Mouse (Mus musculus) G1E (cell line): ENCODE measurements around the gene Ipo11. TPM values are rescaled to one million over a fixed set of nuclear protein-coding genes. Genes with fewer than 3 reads are reported as not detected.

ENCODE experiments used
- ATAC-seq: 2 replicates; pipeline ENCODE4 v1.8.0; 2016; ENCODE audit warnings: mild to moderate bottlenecking; ENCODE audit not compliant: insufficient number of reproducible peaks, poor library complexity, low FRiP score, severe bottlenecking; ENCODE audit errors: extremely low read depth
- DNase-seq: peaks from one replicate; pipeline ENCODE4 v3.0.0; 2012; ENCODE audit warnings: low spot score
- H3K27me3 ChIP-seq: 2 replicates; pipeline ENCODE4 v1.6.1; 2012; ENCODE audit warnings: mild to moderate bottlenecking, low read length, inconsistent platforms; ENCODE audit not compliant: insufficient read depth
- H3K36me3 ChIP-seq: replicated peaks from 2 replicates; pipeline ENCODE3; 2012; ENCODE audit warnings: mild to moderate bottlenecking, inconsistent platforms
- H3K4me1 ChIP-seq: 2 replicates; pipeline ENCODE4 v1.6.1; 2012; ENCODE audit warnings: low read depth, low read length, inconsistent platforms, mixed read lengths; ENCODE audit not compliant: insufficient read depth
- H3K4me3 ChIP-seq: 2 replicates; pipeline ENCODE4 v1.5.1; 2012; ENCODE audit warnings: low read depth, mild to moderate bottlenecking, inconsistent platforms, low read length, moderate library complexity, mixed read lengths
- H3K9me3 ChIP-seq: replicated peaks from 2 replicates; pipeline ENCODE4 v1.6.1; 2012; ENCODE audit warnings: inconsistent platforms
- CTCF ChIP-seq: IDR thresholded peaks from 2 replicates; pipeline ENCODE4 v1.5.1; 2012; ENCODE audit warnings: low read depth, low read length, inconsistent platforms, mixed read lengths
- GATA1 ChIP-seq: IDR thresholded peaks from 2 replicates; pipeline ENCODE4 v1.6.1; 2012; ENCODE audit warnings: borderline replicate concordance, low read length, inconsistent platforms, mixed read lengths
- GATA2 ChIP-seq: IDR thresholded peaks from 2 replicates; pipeline ENCODE4 v1.6.1; 2012; ENCODE audit warnings: low read depth, low read length, inconsistent platforms, borderline replicate concordance
- POLR2AphosphoS5 ChIP-seq: IDR thresholded peaks from 2 replicates; pipeline ENCODE4 v1.6.1; 2012; ENCODE audit warnings: low read depth, low read length, inconsistent platforms; ENCODE audit not compliant: insufficient replicate concordance
- TAL1 ChIP-seq: conservative IDR thresholded peaks from 2 replicates; pipeline ENCODE4 v1.6.1; 2012; ENCODE audit warnings: low read depth, low read length, inconsistent platforms, mixed read lengths
- polyA plus RNA-seq: library from polyadenylated mRNA; stranded (reverse); fragments of >175 nt; gene quantifications from 2 replicates; pipeline ENCODE4 v1.2.3, GENCODE M21; 2012
- total RNA-seq, 2 experiments: library from RNA; stranded (forward) in 1 of 2; stranded (reverse) in 1 of 2; fragments of 200-1000 nt in 1 of 2; fragments of >200 nt in 1 of 2; fragmentation: Nextera tagmentation in 1 of 2; gene quantifications; 2 replicates each; pipeline ENCODE4 v1.2.3; 2014 to 2017

Ipo11 gene
- total and polyA plus RNA-seq, 3 experiments: 10.5 to 85.9 (median 49.8) TPM

GRCm38 (mm10) chr13:106829327-106829997 lies 107.3 kb downstream of the Ipo11 start:
- no peak overlapping the region for H3K4me3 ChIP-seq
- peaks cover 56% of the 10 kb centered on the region for H3K36me3 ChIP-seq
- ATAC-seq (no peak), DNase-seq (no peak)
- H3K4me1 ChIP-seq: no peaks in the 10 kb centered on the region
- TF ChIP-seq CTCF (no peak), GATA1 (no peak), POLR2AphosphoS5 (no peak), GATA2 (no peak), TAL1 (no peak)
- no peaks in the 10 kb centered on the region for H3K9me3 ChIP-seq
- no peaks in the 10 kb centered on the region for H3K27me3 ChIP-seq

GRCm38 (mm10) chr13:106825618-106826017 lies 111.1 kb downstream of the Ipo11 start:
- TF ChIP-seq GATA2 (no peak), POLR2AphosphoS5 (no peak), TAL1 (no peak), CTCF (no peak), GATA1 (no peak)
- H3K4me1 ChIP-seq: no peaks in the 10 kb centered on the region
- H3K36me3 ChIP-seq: peaks cover 56% of the 10 kb centered on the region
- H3K4me3 ChIP-seq: no peak overlapping the region
- H3K9me3 ChIP-seq: no peaks in the 10 kb centered on the region
- ATAC-seq: no peak
- H3K27me3 ChIP-seq: no peaks in the 10 kb centered on the region
- DNase-seq: no peak

- Histone ChIP-seq H3K9me3 (0 out of 2 replicates have a peak, but pooled peaks cover 2% of the 10 kb centered on the region), H3K4me3 (no peak overlapping the region), H3K27me3 (no peaks in the 10 kb centered on the region), H3K4me1 (no peaks in the 10 kb centered on the region), H3K36me3 (peaks cover 59% of the 10 kb centered on the region)
- TF ChIP-seq TAL1: no peak
- TF ChIP-seq GATA1: no peak
- TF ChIP-seq CTCF: no peak
- TF ChIP-seq POLR2AphosphoS5: no peak
- TF ChIP-seq GATA2: no peak
- DNase-seq: no peak
- ATAC-seq: no peak
Measured at GRCm38 (mm10) chr13:106823875-106824191, 112.9 kb downstream of the Ipo11 start.

GRCm38 (mm10) chr13:106823121-106823874 lies 113.5 kb downstream of the Ipo11 start:
- Histone ChIP-seq H3K27me3 (no peaks in the 10 kb centered on the region), H3K4me1 (no peaks in the 10 kb centered on the region), H3K4me3 (no peak overlapping the region), H3K9me3 (0 out of 2 replicates have a peak, but pooled peaks cover 2% of the 10 kb centered on the region), H3K36me3 (peaks cover 60% of the 10 kb centered on the region)
- TF ChIP-seq GATA1: no peak
- no peak for TF ChIP-seq GATA2
- no peak for TF ChIP-seq CTCF
- no peak for TF ChIP-seq TAL1
- TF ChIP-seq POLR2AphosphoS5: no peak
- DNase-seq (no peak), ATAC-seq (no peak)

- TF ChIP-seq GATA1: no peak
- TF ChIP-seq POLR2AphosphoS5: no peak
- TF ChIP-seq GATA2: no peak
- TF ChIP-seq TAL1: no peak
- no peak for TF ChIP-seq CTCF
- H3K27me3 ChIP-seq: no peaks in the 10 kb centered on the region
- no peak for DNase-seq
- peaks cover 60% of the 10 kb centered on the region for H3K36me3 ChIP-seq
- 0 out of 2 replicates have a peak, but pooled peaks cover 2% of the 10 kb centered on the region for H3K9me3 ChIP-seq
- no peak overlapping the region for H3K4me3 ChIP-seq
- no peak for ATAC-seq
- no peaks in the 10 kb centered on the region for H3K4me1 ChIP-seq
Measured at GRCm38 (mm10) chr13:106820149-106820548, 116.6 kb downstream of the Ipo11 start.

- H3K27me3 ChIP-seq: no peaks in the 10 kb centered on the region
- DNase-seq (no peak), ATAC-seq (no peak)
- H3K36me3 ChIP-seq: peaks cover 57% of the 10 kb centered on the region
- H3K4me1 ChIP-seq: no peaks in the 10 kb centered on the region
- no peak overlapping the region for H3K4me3 ChIP-seq
- 0 out of 2 replicates have a peak, but pooled peaks cover 2% of the 10 kb centered on the region for H3K9me3 ChIP-seq
- TF ChIP-seq GATA1 (no peak), CTCF (no peak), TAL1 (no peak), GATA2 (no peak), POLR2AphosphoS5 (no peak)
Measured at GRCm38 (mm10) chr13:106819749-106820148, 117.0 kb downstream of the Ipo11 start.
